8 mouse cellular contexts compared by ENCODE assay signal in genomic region chr14:102020161-102020605, GRCm38 (mm10).
DNase-seq lines count a peak whose midpoint lies in the region; ATAC-seq and TF ChIP-seq lines count a peak whose summit lies in the region.

No protein-coding gene starts in this region.

- no peak overlapping the region for H3K4me3 ChIP-seq in forebrain, embryonic 13.5 days
- H3K4me3 ChIP-seq in forebrain, embryonic 10.5 days, result no peak overlapping the region
- no peak overlapping the region for H3K4me3 ChIP-seq in stomach, embryonic 15.5 days (replicated peaks)
- H3K4me3 ChIP-seq in stomach, postnatal 0 days (ENCODE audit: low read depth, low read length), result no peak overlapping the region
- no peak overlapping the region for H3K4me3 ChIP-seq in hindbrain, postnatal 0 days (ENCODE audit: low read length)
- no peak overlapping the region for H3K4me3 ChIP-seq in liver, postnatal 0 days (ENCODE audit: low read depth, low read length)

- no peaks in the 10 kb centered on the region for H3K4me1 ChIP-seq in forebrain, embryonic 13.5 days
- no peaks in the 10 kb centered on the region for H3K4me1 ChIP-seq in forebrain, embryonic 10.5 days
- no peaks in the 10 kb centered on the region for H3K4me1 ChIP-seq in stomach, embryonic 15.5 days
- 0 out of 2 replicates have a peak, but pooled peaks cover 2% of the 10 kb centered on the region for H3K4me1 ChIP-seq in stomach, postnatal 0 days (replicated peaks; ENCODE audit: control insufficient read depth, insufficient read depth)
- H3K4me1 ChIP-seq in hindbrain, postnatal 0 days (ENCODE audit: insufficient read depth, low read length), result no peaks in the 10 kb centered on the region
- H3K4me1 ChIP-seq in liver, postnatal 0 days (ENCODE audit: insufficient read depth), result no peaks in the 10 kb centered on the region

- TF ChIP-seq CTCF in stomach, postnatal 0 days (IDR thresholded peaks at IDR 0.05; ENCODE audit: low read depth), result no peak
- TF ChIP-seq CTCF in hindbrain, postnatal 0 days (IDR thresholded peaks at IDR 0.05; ENCODE audit: low read depth), result no peak
- TF ChIP-seq CTCF in liver, postnatal 0 days (IDR thresholded peaks at IDR 0.05; ENCODE audit: low read depth), result no peak

- no peak overlapping the region for H3K4me2 ChIP-seq in forebrain, embryonic 13.5 days
- no peak overlapping the region for H3K4me2 ChIP-seq in stomach, embryonic 15.5 days
- H3K4me2 ChIP-seq in stomach, postnatal 0 days (replicated peaks; ENCODE audit: low read depth), result no peak overlapping the region
- H3K4me2 ChIP-seq in hindbrain, postnatal 0 days (ENCODE audit: low read depth, low read length), result 0 out of 2 replicates have a peak overlapping the region, but pooled peaks have one; percentile 16
- no peak overlapping the region for H3K4me2 ChIP-seq in liver, postnatal 0 days (ENCODE audit: low read depth, low read length)

- no peaks in the 10 kb centered on the region for H3K36me3 ChIP-seq in forebrain, embryonic 13.5 days (ENCODE audit: poor library complexity, severe bottlenecking)
- no peaks in the 10 kb centered on the region for H3K36me3 ChIP-seq in forebrain, embryonic 10.5 days (replicated peaks)
- H3K36me3 ChIP-seq in stomach, embryonic 15.5 days, result no peaks in the 10 kb centered on the region
- H3K36me3 ChIP-seq in stomach, postnatal 0 days (ENCODE audit: control insufficient read depth, insufficient read depth, low read length), result no peaks in the 10 kb centered on the region
- no peaks in the 10 kb centered on the region for H3K36me3 ChIP-seq in hindbrain, postnatal 0 days (ENCODE audit: insufficient read depth, low read length)
- no peaks in the 10 kb centered on the region for H3K36me3 ChIP-seq in liver, postnatal 0 days (replicated peaks; ENCODE audit: insufficient read depth, low read length)

- WGBS in forebrain, embryonic 13.5 days, result 63% methylated on average over 8 of the region's 8 CpGs
- 88% methylated on average over 8 of the region's 8 CpGs for WGBS in forebrain, embryonic 10.5 days
- WGBS in stomach, embryonic 15.5 days, result 65% methylated on average over 8 of the region's 8 CpGs
- 62% methylated on average over 8 of the region's 8 CpGs for WGBS in stomach, postnatal 0 days
- 24% methylated on average over 8 of the region's 8 CpGs for WGBS in hindbrain, postnatal 0 days
- WGBS in liver, postnatal 0 days (ENCODE audit: insufficient replicate concordance), result 83% methylated on average over 8 of the region's 8 CpGs

- no peaks in the 10 kb centered on the region for H3K27me3 ChIP-seq in forebrain, embryonic 13.5 days
- no peaks in the 10 kb centered on the region for H3K27me3 ChIP-seq in forebrain, embryonic 10.5 days (ENCODE audit: poor library complexity, severe bottlenecking)
- no peaks in the 10 kb centered on the region for H3K27me3 ChIP-seq in stomach, embryonic 15.5 days (replicated peaks)
- H3K27me3 ChIP-seq in stomach, postnatal 0 days (ENCODE audit: control insufficient read depth, insufficient read depth, low read length), result no peaks in the 10 kb centered on the region
- H3K27me3 ChIP-seq in hindbrain, postnatal 0 days (ENCODE audit: insufficient read depth, low read length), result no peaks in the 10 kb centered on the region
- H3K27me3 ChIP-seq in liver, postnatal 0 days (ENCODE audit: insufficient read depth, low read length), result no peaks in the 10 kb centered on the region

- H3K27ac ChIP-seq in forebrain, embryonic 13.5 days, result no peak overlapping the region
- H3K27ac ChIP-seq in forebrain, embryonic 10.5 days, result no peak overlapping the region
- 0 out of 2 replicates have a peak overlapping the region, but pooled peaks have one; percentile 2 for H3K27ac ChIP-seq in stomach, embryonic 15.5 days
- no peak overlapping the region for H3K27ac ChIP-seq in stomach, postnatal 0 days (replicated peaks)
- H3K27ac ChIP-seq in hindbrain, postnatal 0 days, result peak overlapping the region; percentile 60
- no peak overlapping the region for H3K27ac ChIP-seq in liver, postnatal 0 days (ENCODE audit: low read depth)

- no peak overlapping the region for H3K9ac ChIP-seq in forebrain, embryonic 13.5 days
- no peak overlapping the region for H3K9ac ChIP-seq in stomach, embryonic 15.5 days
- no peak overlapping the region for H3K9ac ChIP-seq in stomach, postnatal 0 days (ENCODE audit: low read length)
- H3K9ac ChIP-seq in hindbrain, postnatal 0 days (replicated peaks; ENCODE audit: low read length), result no peak overlapping the region
- H3K9ac ChIP-seq in liver, postnatal 0 days (replicated peaks), result no peak overlapping the region

- DNase-seq in forebrain, embryonic 10.5 days (ENCODE audit: extremely low spot score, low spot score), result no peak
- DNase-seq in stomach, postnatal 0 days (ENCODE audit: low spot score), result no peak
- DNase-seq in hindbrain, postnatal 0 days (ENCODE audit: low spot score), result peak; percentile 66
- DNase-seq in liver, postnatal 0 days, result no peak
- no peak for DNase-seq in ovary, postnatal 10 days (ENCODE audit: low spot score)

- peak; percentile 63; the same call in 1 of the 2 replicates for ATAC-seq in forebrain, embryonic 13.5 days
- ATAC-seq in stomach, embryonic 15.5 days (ENCODE audit: insufficient read depth, low FRiP score, low read depth), result peak; percentile 43; the same call in 1 of the 2 replicates
- no peak for ATAC-seq in stomach, postnatal 0 days (ENCODE audit: low FRiP score, low TSS enrichment)
- ATAC-seq in hindbrain, postnatal 0 days, result peak; percentile 74
- no peak for ATAC-seq in liver, postnatal 0 days
- ATAC-seq in megakaryocyte, adult 5-6 weeks (ENCODE audit: poor library complexity, severe bottlenecking), result no peak

- TF ChIP-seq EP300 in stomach, postnatal 0 days (optimal IDR thresholded peaks at IDR 0.05), result no peak
- no peak for TF ChIP-seq EP300 in liver, postnatal 0 days (IDR thresholded peaks at IDR 0.05; ENCODE audit: low read depth)

- no peaks in the 10 kb centered on the region for H3K9me3 ChIP-seq in forebrain, embryonic 13.5 days (replicated peaks)
- H3K9me3 ChIP-seq in forebrain, embryonic 10.5 days, result no peaks in the 10 kb centered on the region
- no peaks in the 10 kb centered on the region for H3K9me3 ChIP-seq in stomach, embryonic 15.5 days
- H3K9me3 ChIP-seq in stomach, postnatal 0 days (ENCODE audit: control insufficient read depth, low read length), result no peaks in the 10 kb centered on the region
- no peaks in the 10 kb centered on the region for H3K9me3 ChIP-seq in hindbrain, postnatal 0 days (ENCODE audit: low read length)
- H3K9me3 ChIP-seq in liver, postnatal 0 days (ENCODE audit: low read length), result no peaks in the 10 kb centered on the region

Comparison
In these comparisons a context has a peak if more than half of its experiments do, and no peak if none do; other contexts are left out.
1. ATAC-seq: peak in forebrain, embryonic 13.5 days (single experiment), stomach, embryonic 15.5 days (single experiment) and hindbrain, postnatal 0 days (single experiment); none in stomach, postnatal 0 days (single experiment), liver, postnatal 0 days (single experiment) and megakaryocyte, adult 5-6 weeks (single experiment).
2. H3K27ac ChIP-seq: peak in stomach, embryonic 15.5 days (single experiment) and hindbrain, postnatal 0 days (single experiment); none in forebrain, embryonic 13.5 days (single experiment), forebrain, embryonic 10.5 days (single experiment), stomach, postnatal 0 days (single experiment) and liver, postnatal 0 days (single experiment).